13 mouse cellular contexts compared by ENCODE assay signal in genomic region chr11:90666144-90666757, GRCm38 (mm10). TPM values are rescaled to one million over a fixed set of nuclear protein-coding genes. Genes with fewer than 3 reads are reported as not detected.
DNase-seq lines count a peak whose midpoint lies in the region; ATAC-seq and TF ChIP-seq lines count a peak whose summit lies in the region.
"Had no signal": no experiment of that assay in that cellular context is flagged by ENCODE, and none has a peak within 500 bp of the region (broad histone marks: within the 10 kb centered on the region; RNA-seq: fewer than 3 reads in every experiment).

No protein-coding gene starts in this region.

- DNase-seq in heart, postnatal 25 days (ENCODE audit: low spot score) = no peak
- DNase-seq in midbrain, postnatal 0 days (ENCODE audit: low spot score) = no peak
- DNase-seq in midbrain, embryonic 11.5 days (ENCODE audit: low spot score, missing footprints) = no peak
- peak; percentile 52 for DNase-seq in liver, adult 2 months (ENCODE audit: extremely low read depth, low read depth, low spot score)
- DNase-seq in gastrocnemius, adult 8-10 months (ENCODE audit: low spot score in 2 of 2) = no peak
- no peak for DNase-seq in thymus, postnatal 25 days
- DNase-seq in urinary bladder, postnatal 14 days (ENCODE audit: low spot score) = no peak
- DNase-seq: cerebellum, adult 9-11 months; kidney, adult 11 months had no signal

- no peak for TF ChIP-seq CTCF in midbrain, postnatal 0 days (IDR thresholded peaks at IDR 0.05)
- TF ChIP-seq CTCF in liver, adult 2 months (IDR thresholded peaks at IDR 0.05; ENCODE audit: low read depth, low read length) = no peak

- 61% methylated on average over 3 of the region's 3 CpGs for WGBS in heart, embryonic 15.5 days
- 75% methylated on average over 3 of the region's 3 CpGs for WGBS in midbrain, postnatal 0 days
- WGBS in midbrain, embryonic 11.5 days = 84% methylated on average over 3 of the region's 3 CpGs
- 55% methylated on average over 3 of the region's 3 CpGs for WGBS in liver, adult 2 months

- no peak for ATAC-seq in heart, embryonic 15.5 days (replicated peaks; ENCODE audit: insufficient number of reproducible peaks, insufficient read depth, low FRiP score, low read depth)
- ATAC-seq in midbrain, postnatal 0 days (ENCODE audit: low FRiP score) = no peak
- ATAC-seq in midbrain, embryonic 11.5 days (ENCODE audit: low FRiP score) = no peak
- ATAC-seq: activated CD4-positive, CD25-positive, alpha-beta regulatory T cell, adult 4 months had no signal

- H3K36me3 ChIP-seq in heart, embryonic 15.5 days = peaks cover 10% of the 10 kb centered on the region; the same call in 1 of the 2 replicates
- H3K36me3 ChIP-seq in midbrain, postnatal 0 days (ENCODE audit: insufficient read depth, low read length) = no peaks in the 10 kb centered on the region
- H3K36me3 ChIP-seq in midbrain, embryonic 11.5 days (ENCODE audit: control insufficient read depth, insufficient read depth, low read length) = no peaks in the 10 kb centered on the region
- H3K36me3 ChIP-seq in liver, adult 2 months (ENCODE audit: control insufficient read depth, insufficient read depth, low read length) = peaks cover 16% of the 10 kb centered on the region

- TF ChIP-seq POLR2A in liver, adult 2 months (IDR thresholded peaks at IDR 0.05; ENCODE audit: extremely low read depth, insufficient read depth, low read length) = no peak

- H3K27ac ChIP-seq in heart, embryonic 15.5 days = 0 out of 2 replicates have a peak overlapping the region, but pooled peaks have one; percentile 60
- 0 out of 2 replicates have a peak overlapping the region, but pooled peaks have one; percentile 18 for H3K27ac ChIP-seq in midbrain, postnatal 0 days (ENCODE audit: low read depth, low read length)
- no peak overlapping the region for H3K27ac ChIP-seq in midbrain, embryonic 11.5 days (ENCODE audit: low read depth, low read length)
- peak overlapping the region; percentile 94 for H3K27ac ChIP-seq in liver, adult 2 months (replicated peaks; ENCODE audit: insufficient read depth, low read depth, low read length)
- H3K27ac ChIP-seq: macrophage had no signal

- no peaks in the 10 kb centered on the region for H3K27me3 ChIP-seq in heart, embryonic 15.5 days
- no peaks in the 10 kb centered on the region for H3K27me3 ChIP-seq in midbrain, postnatal 0 days (ENCODE audit: insufficient read depth, low read length)
- H3K27me3 ChIP-seq in midbrain, embryonic 11.5 days (ENCODE audit: control insufficient read depth, insufficient read depth, low read length) = no peaks in the 10 kb centered on the region
- H3K27me3 ChIP-seq in liver, adult 2 months (ENCODE audit: control insufficient read depth, insufficient read depth, low read length) = no peaks in the 10 kb centered on the region
- H3K27me3 ChIP-seq: neural tube, embryonic 15.5 days had no signal

- H3K9me3 ChIP-seq in heart, embryonic 15.5 days (replicated peaks) = no peaks in the 10 kb centered on the region
- no peaks in the 10 kb centered on the region for H3K9me3 ChIP-seq in midbrain, postnatal 0 days (ENCODE audit: low read length)
- H3K9me3 ChIP-seq in midbrain, embryonic 11.5 days (ENCODE audit: control insufficient read depth, low read length) = no peaks in the 10 kb centered on the region
- H3K9me3 ChIP-seq: neural tube, embryonic 15.5 days had no signal

- intact Hi-C loops in heart, postnatal 25 days (cut with DNase I) = no loop called here

- no peak overlapping the region for H3K9ac ChIP-seq in heart, embryonic 15.5 days
- H3K9ac ChIP-seq in midbrain, postnatal 0 days (replicated peaks; ENCODE audit: low read length, poor library complexity, severe bottlenecking) = no peak overlapping the region
- no peak overlapping the region for H3K9ac ChIP-seq in midbrain, embryonic 11.5 days (ENCODE audit: low read length)
- no peak overlapping the region for H3K9ac ChIP-seq in liver, adult 2 months (ENCODE audit: low read depth, low read length)
- H3K9ac ChIP-seq: neural tube, embryonic 15.5 days had no signal

- H3K4me3 ChIP-seq in heart, embryonic 15.5 days = no peak overlapping the region
- no peak overlapping the region for H3K4me3 ChIP-seq in midbrain, postnatal 0 days (ENCODE audit: low read depth, low read length)
- no peak overlapping the region for H3K4me3 ChIP-seq in midbrain, embryonic 11.5 days (ENCODE audit: low read depth, low read length)
- no peak overlapping the region for H3K4me3 ChIP-seq in liver, adult 2 months (ENCODE audit: insufficient read depth, low read depth, low read length)
- H3K4me3 ChIP-seq: neural tube, embryonic 15.5 days had no signal

- H3K4me1 ChIP-seq in heart, embryonic 15.5 days (replicated peaks) = peaks cover 24% of the 10 kb centered on the region
- 0 out of 2 replicates have a peak, but pooled peaks cover 2% of the 10 kb centered on the region for H3K4me1 ChIP-seq in midbrain, postnatal 0 days (ENCODE audit: insufficient read depth, low read length)
- H3K4me1 ChIP-seq in midbrain, embryonic 11.5 days (ENCODE audit: control insufficient read depth, insufficient read depth, low read length) = peaks cover 27% of the 10 kb centered on the region
- H3K4me1 ChIP-seq in liver, adult 2 months (ENCODE audit: control insufficient read depth, insufficient read depth, low read length) = peaks cover 14% of the 10 kb centered on the region

- H3K79me2 ChIP-seq in liver, adult 2 months (ENCODE audit: control insufficient read depth, insufficient read depth, low read length) = peaks cover 7% of the 10 kb centered on the region; the same call in 1 of the 2 replicates

- H3K4me2 ChIP-seq in heart, embryonic 15.5 days = no peak overlapping the region
- H3K4me2 ChIP-seq in midbrain, postnatal 0 days (ENCODE audit: low read depth, low read length, poor library complexity, severe bottlenecking) = no peak overlapping the region
- H3K4me2 ChIP-seq in midbrain, embryonic 11.5 days = no peak overlapping the region
- H3K4me2 ChIP-seq: neural tube, embryonic 15.5 days had no signal

RNA-seq across cellular contexts. Expression of gene Tom1l1, which starts 21.9 kb away (rescaled TPM):
- polyA plus RNA-seq in heart, embryonic 15.5 days (2015; fragmentation: Nextera tagmentation; extraction: Ambion mirVana) = 26.8 and 28.9 TPM in 2 replicates
- total RNA-seq in heart, postnatal 25 days (2021) = 10 to 100 TPM; 15.1 to 19.8 TPM
- 12.6 and 13.9 TPM in 2 replicates for total RNA-seq in midbrain, postnatal 0 days (2014; rRNA removed)
- 17.9 and 19.6 TPM in 2 replicates for polyA plus RNA-seq in midbrain, postnatal 0 days (2015; fragmentation: Nextera tagmentation; extraction: Ambion mirVana)
- polyA plus RNA-seq in midbrain, embryonic 11.5 days (2014; fragmentation: Nextera tagmentation; extraction: Ambion mirVana) = 17.4 and 18.7 TPM in 2 replicates
- 14.3 and 20.9 TPM in 2 replicates for total RNA-seq in liver, adult 2 months (2014; rRNA removed)
- polyA plus RNA-seq in liver, adult 2 months (2012; rRNA removed) = 4.7 and 4.8 TPM in 2 replicates
- total RNA-seq in gastrocnemius, adult 8-10 months (2022) = 10 to 100 TPM; 12.3 to 18.3 (median 14.4) TPM

RNA-seq across cellular contexts. Expression of gene Cox11, which starts 28.3 kb away (rescaled TPM):
- polyA plus RNA-seq in heart, embryonic 15.5 days (2015; fragmentation: Nextera tagmentation; extraction: Ambion mirVana) = 36.4 and 37.3 TPM in 2 replicates
- total RNA-seq in heart, postnatal 25 days (2021) = 10 to 100 TPM; 24.7 to 25.5 TPM
- total RNA-seq in midbrain, postnatal 0 days (2014; rRNA removed) = 23.6 and 33.3 TPM in 2 replicates
- 36.4 and 42.0 TPM in 2 replicates for polyA plus RNA-seq in midbrain, postnatal 0 days (2015; fragmentation: Nextera tagmentation; extraction: Ambion mirVana)
- 24.6 and 26.4 TPM in 2 replicates for polyA plus RNA-seq in midbrain, embryonic 11.5 days (2014; fragmentation: Nextera tagmentation; extraction: Ambion mirVana)
- 10.6 and 11.5 TPM in 2 replicates for total RNA-seq in liver, adult 2 months (2014; rRNA removed)
- 15.7 and 16.6 TPM in 2 replicates for polyA plus RNA-seq in liver, adult 2 months (2012; rRNA removed)
- 10 to 100 TPM; 19.1 to 24.1 (median 21.0) TPM for total RNA-seq in gastrocnemius, adult 8-10 months (2022)

RNA-seq across cellular contexts. Expression of gene Stxbp4, which starts 28.4 kb away (rescaled TPM):
- 12.3 and 14.0 TPM in 2 replicates for polyA plus RNA-seq in heart, embryonic 15.5 days (2015; fragmentation: Nextera tagmentation; extraction: Ambion mirVana)
- 1 to 10 TPM; 5.0 to 5.8 TPM for total RNA-seq in heart, postnatal 25 days (2021)
- total RNA-seq in midbrain, postnatal 0 days (2014; rRNA removed) = 11.2 and 12.9 TPM in 2 replicates
- polyA plus RNA-seq in midbrain, postnatal 0 days (2015; fragmentation: Nextera tagmentation; extraction: Ambion mirVana) = 7.4 and 9.2 TPM in 2 replicates
- 36.5 and 41.8 TPM in 2 replicates for polyA plus RNA-seq in midbrain, embryonic 11.5 days (2014; fragmentation: Nextera tagmentation; extraction: Ambion mirVana)
- 1.6 and 1.8 TPM in 2 replicates for total RNA-seq in liver, adult 2 months (2014; rRNA removed)
- 0.61 and 0.62 TPM in 2 replicates for polyA plus RNA-seq in liver, adult 2 months (2012; rRNA removed)
- 10 to 100 TPM; 12.8 to 17.7 (median 16.9) TPM for total RNA-seq in gastrocnemius, adult 8-10 months (2022)
